Mouse (Mus musculus) forebrain, embryonic 15.5 days (tissue): ENCODE results near the gene Il10rb. TPM values are rescaled to one million over a fixed set of nuclear protein-coding genes. Genes with fewer than 3 reads are reported as not detected.

ENCODE experiments used
- ATAC-seq: fragments of 200-750 bp; cut with Nextera tagmentation; replicated peaks from 2 replicates; pipeline ENCODE4 v1.8.0; 2017; ENCODE audit warnings: mild to moderate bottlenecking, moderate TSS enrichment, moderate library complexity
- H3K27ac ChIP-seq: fragments of 300-500 bp; sonication (generic); replicated peaks from 2 replicates; pipeline ENCODE4 v1.5.1; 2015; ENCODE audit warnings: mild to moderate bottlenecking, inconsistent platforms
- H3K27me3 ChIP-seq: fragments of 300-500 bp; sonication (generic); 2 replicates; pipeline ENCODE4 v1.6.1; 2015; ENCODE audit warnings: inconsistent platforms
- H3K36me3 ChIP-seq: fragments of 300-500 bp; sonication (generic); 2 replicates; pipeline ENCODE4 v1.6.1; 2015; ENCODE audit warnings: mild to moderate bottlenecking, inconsistent platforms
- H3K4me1 ChIP-seq: fragments of 300-500 bp; sonication (generic); 2 replicates; pipeline ENCODE4 v1.6.1; 2015; ENCODE audit warnings: inconsistent platforms
- H3K4me2 ChIP-seq: fragments of 300-500 bp; sonication (generic); replicated peaks from 2 replicates; pipeline ENCODE4 v1.6.1; 2015; ENCODE audit warnings: mild to moderate bottlenecking, inconsistent platforms
- H3K4me3 ChIP-seq: fragments of 300-500 bp; sonication (generic); 2 replicates; pipeline ENCODE4 v1.5.1; 2015; ENCODE audit warnings: mild to moderate bottlenecking, inconsistent platforms
- H3K9ac ChIP-seq: fragments of 300-500 bp; sonication (generic); replicated peaks from 2 replicates; pipeline ENCODE4 v1.6.1; 2015; ENCODE audit warnings: mild to moderate bottlenecking, inconsistent platforms
- H3K9me3 ChIP-seq: fragments of 300-500 bp; sonication (generic); 2 replicates; pipeline ENCODE4 v1.6.1; 2016; ENCODE audit warnings: inconsistent platforms
- WGBS: fragments of 180-500 bp; shearing (Covaris S2); methylation state at CpG from one replicate; pipeline ENCODE4 v1.1.7; 2015; ENCODE audit warnings: mixed read lengths; 5-methylcytosine and 5-hydroxymethylcytosine counted together
- polyA plus RNA-seq: library from polyadenylated mRNA; unstranded; fragments of >200 nt; fragmentation: Nextera tagmentation; extraction: Ambion mirVana; gene quantifications from 2 replicates; pipeline ENCODE4 v1.2.1, GENCODE M21; 2015

Il10rb gene
- polyA plus RNA-seq = 7.7 and 9.6 TPM in 2 replicates

DNA sequence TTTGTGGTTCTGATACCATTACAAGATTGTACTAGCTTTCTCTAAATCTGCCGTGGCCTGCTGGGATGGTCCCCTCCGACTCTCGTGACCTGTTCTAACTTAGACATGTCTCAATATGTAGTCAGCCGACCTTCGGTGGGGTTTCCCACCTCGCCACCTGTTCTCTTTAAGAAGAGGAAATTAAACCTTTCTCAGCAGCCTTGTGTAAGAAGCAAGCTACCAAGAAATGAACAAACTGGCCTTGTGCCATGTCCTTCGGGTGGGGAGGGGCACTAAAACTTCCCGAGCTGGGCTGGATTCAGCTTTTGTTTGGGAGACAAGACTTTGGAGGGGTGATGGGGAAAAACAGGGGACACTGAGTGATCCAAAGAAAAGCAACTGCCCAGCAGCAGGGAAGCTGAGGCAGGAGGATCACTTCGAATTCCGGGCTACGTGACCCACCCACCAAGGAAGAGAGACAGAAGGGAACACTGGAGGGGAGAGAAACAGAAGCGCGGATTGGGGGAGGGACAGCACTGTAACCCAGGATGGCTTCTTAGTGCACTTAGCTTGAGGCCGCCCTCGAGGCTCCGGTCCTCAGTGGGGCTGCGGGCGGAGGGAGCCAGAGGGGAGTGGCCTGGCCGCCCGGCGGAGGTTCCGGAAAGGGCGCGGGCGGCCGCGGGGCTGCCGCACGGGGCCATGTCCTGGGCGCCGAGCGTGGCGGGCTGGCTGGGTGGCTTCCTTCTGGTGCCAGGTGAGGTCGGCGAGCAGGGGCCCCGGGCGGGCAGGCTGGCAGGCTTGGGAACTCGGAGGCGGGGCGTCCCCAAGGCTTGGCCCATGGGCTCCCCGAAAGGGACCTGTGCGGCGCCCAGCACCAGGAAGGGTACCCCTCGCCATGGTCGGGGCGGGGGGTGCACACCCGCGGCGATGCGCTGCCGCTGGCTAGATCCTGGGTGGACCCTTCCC is at the start of gene Il10rb:
Gene Il10rb, plus strand, starts transcription at position 525 of the 945 bp plus-strand sequence.
- 6% methylated on average over 51 of the region's 51 CpGs for WGBS
- Histone ChIP-seq H3K4me3 (peak within 1 kb of the TSS; percentile 50), H3K9me3 (no peaks in the 10 kb centered on the region), H3K9ac (peak within 1 kb of the TSS; percentile 60), H3K4me2 (peak within 1 kb of the TSS; percentile 95), H3K4me1 (peaks cover 11% of the 10 kb centered on the region), H3K27ac (peak within 1 kb of the TSS; percentile 20; the same call in 1 of the 2 replicates), H3K27me3 (no peaks in the 10 kb centered on the region), H3K36me3 (peaks cover 2% of the 10 kb centered on the region; the same call in 1 of the 2 replicates)
- peak; percentile 85 for ATAC-seq

DNA sequence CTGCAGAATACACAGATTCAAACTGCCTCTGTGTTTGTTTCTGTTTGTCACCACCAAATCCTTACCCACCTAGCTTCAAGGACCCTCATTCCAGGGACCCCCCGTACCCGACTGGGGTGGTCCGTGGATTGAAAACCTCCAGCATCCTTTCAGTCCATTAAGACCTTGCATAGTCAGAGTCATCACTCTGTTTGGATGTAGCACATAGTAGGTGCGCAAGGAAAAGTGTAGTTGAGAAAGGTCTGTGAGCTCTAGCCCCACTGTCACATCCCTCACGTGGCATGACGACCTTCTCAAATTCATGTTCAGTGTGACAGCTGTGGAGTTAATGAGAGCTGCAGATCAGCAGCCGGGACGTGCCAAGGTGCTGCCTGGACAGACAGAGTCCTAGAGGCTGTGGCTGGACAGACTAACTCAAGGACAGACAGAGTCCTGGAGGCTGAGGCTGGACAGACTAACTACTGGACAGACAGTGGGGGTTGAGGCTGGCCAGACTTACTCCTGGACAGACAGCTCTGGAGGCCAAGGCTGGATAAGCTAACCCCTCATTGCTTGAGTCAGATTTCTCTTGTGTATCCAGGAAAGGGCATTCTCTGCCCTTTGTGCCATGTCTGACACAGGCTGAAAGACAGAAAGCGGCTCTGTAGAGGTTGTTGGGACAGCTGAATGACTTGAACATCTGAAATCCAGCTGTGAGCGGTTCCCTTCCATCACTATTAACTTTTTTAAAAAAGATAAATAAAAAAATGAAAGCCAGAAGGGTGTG is 49.0 kb upstream of the Il10rb start:
- Histone ChIP-seq H3K4me2 (no peak overlapping the region), H3K9me3 (no peaks in the 10 kb centered on the region), H3K27ac (no peak overlapping the region), H3K27me3 (peaks cover 14% of the 10 kb centered on the region), H3K36me3 (no peaks in the 10 kb centered on the region), H3K4me3 (no peak overlapping the region), H3K9ac (no peak overlapping the region), H3K4me1 (no peaks in the 10 kb centered on the region)
- ATAC-seq = no peak
- WGBS = 74% methylated on average over 10 of the region's 10 CpGs

DNA sequence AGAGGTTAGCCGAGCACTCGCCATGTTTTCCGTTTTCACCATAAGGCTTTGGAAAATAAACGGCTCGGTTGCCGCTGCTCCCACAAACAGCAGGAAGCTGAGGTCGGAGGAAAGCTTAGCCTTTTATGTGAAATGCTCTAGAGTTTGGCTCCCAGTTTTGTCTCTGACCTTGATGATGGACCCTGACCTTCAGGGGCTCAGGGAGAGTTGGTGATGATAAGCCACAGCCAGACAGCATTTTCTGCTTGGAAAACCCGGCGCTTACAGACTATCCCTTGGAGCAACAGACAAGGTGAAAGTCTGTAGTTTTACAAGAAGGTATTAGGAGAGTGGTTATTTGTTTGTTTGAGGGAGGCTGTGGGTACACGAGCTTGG is 48.5 kb upstream of the Il10rb start:
- Histone ChIP-seq H3K4me1 (no peaks in the 10 kb centered on the region), H3K27me3 (peaks cover 12% of the 10 kb centered on the region), H3K9ac (no peak overlapping the region), H3K4me3 (no peak overlapping the region), H3K36me3 (no peaks in the 10 kb centered on the region), H3K9me3 (no peaks in the 10 kb centered on the region), H3K4me2 (no peak overlapping the region), H3K27ac (no peak overlapping the region)
- 61% methylated on average over 10 of the region's 10 CpGs for WGBS
- no peak for ATAC-seq

DNA sequence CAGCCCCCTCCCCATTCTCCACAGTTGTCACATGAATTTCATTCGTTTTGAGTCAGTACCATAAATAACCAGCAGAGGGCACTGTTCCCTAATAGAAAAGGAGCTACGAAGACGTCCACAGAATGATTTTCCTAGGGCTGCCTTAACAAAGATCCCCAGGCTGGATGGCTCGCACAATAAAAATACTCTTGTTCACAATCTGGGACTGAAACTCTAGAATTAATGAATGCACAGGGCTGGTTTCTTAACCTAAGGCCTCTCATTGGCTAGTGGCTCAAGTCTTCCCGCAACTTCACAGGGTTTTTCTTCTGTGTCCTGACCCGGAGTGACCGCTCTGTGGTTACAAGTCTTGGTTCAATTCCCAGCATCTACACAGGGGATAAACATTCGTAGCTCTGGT is 47.4 kb upstream of the Il10rb start:
- H3K36me3 ChIP-seq = no peaks in the 10 kb centered on the region
- no peak overlapping the region for H3K4me3 ChIP-seq
- ATAC-seq = peak; percentile 61
- no peaks in the 10 kb centered on the region for H3K9me3 ChIP-seq
- no peak overlapping the region for H3K4me2 ChIP-seq
- 37% methylated on average over 8 of the region's 8 CpGs for WGBS
- H3K4me1 ChIP-seq = no peaks in the 10 kb centered on the region
- peaks cover 2% of the 10 kb centered on the region; the same call in 1 of the 2 replicates for H3K27me3 ChIP-seq
- no peak overlapping the region for H3K9ac ChIP-seq
- H3K27ac ChIP-seq = no peak overlapping the region

DNA sequence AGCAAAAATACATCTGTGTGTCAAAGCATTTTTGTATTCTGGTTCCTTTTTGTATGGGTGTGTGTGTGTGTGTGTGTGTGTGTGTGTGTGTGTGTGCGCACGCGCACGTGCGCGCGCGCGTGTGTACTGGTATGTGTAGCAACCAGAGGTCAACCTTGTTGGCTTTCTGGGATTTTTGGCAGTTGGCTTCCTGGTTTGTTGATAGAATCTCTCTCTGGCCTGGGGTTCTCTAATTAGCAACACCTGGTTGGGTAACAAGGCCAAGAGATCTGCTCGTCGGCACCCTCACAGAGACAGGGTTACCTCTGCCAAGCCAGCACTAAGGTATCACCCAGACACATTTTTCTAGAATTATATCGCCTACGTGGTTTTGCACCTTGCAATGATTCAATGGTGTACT is 46.4 kb upstream of the Il10rb start:
- Histone ChIP-seq H3K4me1 (no peaks in the 10 kb centered on the region), H3K9me3 (no peaks in the 10 kb centered on the region), H3K9ac (no peak overlapping the region), H3K27me3 (no peaks in the 10 kb centered on the region), H3K27ac (no peak overlapping the region), H3K4me2 (no peak overlapping the region), H3K36me3 (no peaks in the 10 kb centered on the region), H3K4me3 (no peak overlapping the region)
- no peak for ATAC-seq
- 87% methylated on average over 13 of the region's 13 CpGs for WGBS

DNA sequence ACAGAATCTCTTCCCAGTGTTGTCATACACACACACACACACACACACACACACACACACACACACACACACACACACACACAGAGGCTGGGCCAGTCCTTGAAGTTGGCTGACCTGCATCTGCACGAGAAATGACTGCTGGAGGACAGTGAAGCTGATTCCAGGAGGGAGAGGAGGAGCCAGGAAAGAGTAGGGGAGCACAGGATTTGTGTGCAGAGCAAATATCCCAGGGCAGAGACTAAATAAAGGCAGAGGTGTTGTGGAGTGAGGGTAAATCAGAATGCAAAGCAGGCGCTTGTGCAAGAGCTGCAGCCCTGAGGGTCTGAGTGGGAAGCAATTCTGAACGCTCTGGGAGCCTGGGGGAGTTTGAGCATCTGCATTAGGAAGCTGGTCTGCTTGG is 45.8 kb upstream of the Il10rb start:
- ATAC-seq = no peak
- H3K27me3 ChIP-seq = no peaks in the 10 kb centered on the region
- WGBS = 70% methylated on average over 3 of the region's 3 CpGs

DNA sequence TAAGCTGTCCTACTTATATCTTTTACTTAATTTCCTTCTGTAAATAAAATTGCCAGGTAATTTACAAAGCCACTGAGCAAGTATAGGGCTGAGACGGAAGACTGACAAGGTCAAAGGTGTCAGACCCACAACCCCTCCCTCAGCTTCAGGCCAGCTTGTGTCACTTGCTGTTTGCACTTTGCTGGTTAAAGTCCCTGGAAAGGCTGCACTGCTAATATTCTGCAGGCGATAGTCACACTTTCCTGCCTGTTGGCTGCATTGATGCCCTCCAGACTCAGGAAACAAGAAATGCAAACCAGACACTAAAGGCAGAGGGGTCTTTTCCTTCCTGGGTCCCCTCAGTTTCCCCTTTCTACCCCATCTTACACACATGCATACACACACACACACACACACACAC is 44.0 kb upstream of the Il10rb start:
- H3K27ac ChIP-seq = no peak overlapping the region
- WGBS = 74% methylated on average over 2 of the region's 2 CpGs
- H3K36me3 ChIP-seq = no peaks in the 10 kb centered on the region
- no peak overlapping the region for H3K9ac ChIP-seq
- H3K4me1 ChIP-seq = no peaks in the 10 kb centered on the region
- H3K9me3 ChIP-seq = no peaks in the 10 kb centered on the region
- H3K4me3 ChIP-seq = no peak overlapping the region
- no peaks in the 10 kb centered on the region for H3K27me3 ChIP-seq
- no peak overlapping the region for H3K4me2 ChIP-seq
- ATAC-seq = no peak

More for the DNA sequence above, 45.8 kb upstream of the Il10rb start:
- Histone ChIP-seq H3K4me1 (no peaks in the 10 kb centered on the region), H3K9me3 (no peaks in the 10 kb centered on the region), H3K36me3 (no peaks in the 10 kb centered on the region), H3K9ac (no peak overlapping the region), H3K4me3 (no peak overlapping the region), H3K27ac (no peak overlapping the region), H3K4me2 (no peak overlapping the region)

DNA sequence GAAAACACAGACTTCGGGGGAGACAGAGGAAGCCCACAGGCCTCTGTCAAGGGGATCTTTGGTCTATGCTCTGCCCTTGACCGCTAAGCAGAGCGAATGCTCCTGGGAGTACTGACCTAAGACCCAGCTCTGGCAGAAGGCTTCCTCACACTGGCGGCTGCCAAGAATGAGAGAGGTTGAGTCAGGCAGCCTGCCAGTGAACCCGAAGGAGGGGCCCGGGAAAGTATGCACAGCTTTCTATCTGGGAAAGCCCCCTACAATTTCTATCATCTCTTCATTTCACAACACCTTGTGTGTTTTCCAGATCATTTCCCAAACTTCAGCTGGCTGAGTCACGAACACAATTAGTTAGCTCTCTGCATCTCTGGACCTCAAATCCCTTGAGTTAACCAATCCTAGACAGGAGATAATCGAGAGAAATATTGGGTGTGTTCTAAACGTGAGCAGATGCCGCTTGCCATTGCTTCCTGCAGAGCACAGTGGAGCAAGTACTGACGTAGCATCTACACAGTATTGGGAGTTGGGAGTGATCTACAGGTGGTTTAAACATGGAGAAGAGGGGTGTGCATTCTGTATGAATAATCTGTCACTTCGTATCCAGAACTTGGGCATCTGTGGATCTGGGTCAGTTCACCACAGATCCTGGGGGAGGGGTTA is 43.2 kb upstream of the Il10rb start:
- no peak overlapping the region for H3K4me3 ChIP-seq
- ATAC-seq = no peak
- no peak overlapping the region for H3K9ac ChIP-seq
- no peaks in the 10 kb centered on the region for H3K9me3 ChIP-seq
- H3K27me3 ChIP-seq = no peaks in the 10 kb centered on the region
- 60% methylated on average over 12 of the region's 12 CpGs for WGBS
- no peak overlapping the region for H3K4me2 ChIP-seq
- H3K4me1 ChIP-seq = no peaks in the 10 kb centered on the region
- no peaks in the 10 kb centered on the region for H3K36me3 ChIP-seq
- H3K27ac ChIP-seq = no peak overlapping the region

DNA sequence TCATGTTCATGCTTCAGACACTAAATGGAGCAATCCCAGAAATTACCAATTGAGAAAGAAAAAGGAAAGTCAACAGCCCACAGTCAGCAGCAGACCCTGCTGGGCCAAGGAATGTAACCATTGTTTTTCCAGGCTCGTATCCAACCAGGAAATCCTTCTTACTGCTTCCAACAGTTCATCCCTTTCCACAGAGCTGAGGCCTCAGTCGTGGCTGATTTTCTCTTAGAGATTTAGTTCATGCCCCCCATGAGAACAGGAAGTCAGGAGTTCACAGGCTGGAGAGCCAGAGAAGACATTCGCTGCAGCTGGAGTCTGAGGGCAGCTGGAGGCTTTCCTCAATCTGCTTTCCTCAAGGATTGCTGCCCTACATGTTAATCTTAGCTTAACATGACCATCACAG is 42.5 kb upstream of the Il10rb start:
- H3K27me3 ChIP-seq = no peaks in the 10 kb centered on the region
- H3K9me3 ChIP-seq = no peaks in the 10 kb centered on the region
- no peaks in the 10 kb centered on the region for H3K36me3 ChIP-seq
- ATAC-seq = no peak
- no peak overlapping the region for H3K9ac ChIP-seq
- no peaks in the 10 kb centered on the region for H3K4me1 ChIP-seq
- WGBS = 45% methylated on average over 3 of the region's 3 CpGs
- no peak overlapping the region for H3K27ac ChIP-seq
- no peak overlapping the region for H3K4me3 ChIP-seq
- no peak overlapping the region for H3K4me2 ChIP-seq

DNA sequence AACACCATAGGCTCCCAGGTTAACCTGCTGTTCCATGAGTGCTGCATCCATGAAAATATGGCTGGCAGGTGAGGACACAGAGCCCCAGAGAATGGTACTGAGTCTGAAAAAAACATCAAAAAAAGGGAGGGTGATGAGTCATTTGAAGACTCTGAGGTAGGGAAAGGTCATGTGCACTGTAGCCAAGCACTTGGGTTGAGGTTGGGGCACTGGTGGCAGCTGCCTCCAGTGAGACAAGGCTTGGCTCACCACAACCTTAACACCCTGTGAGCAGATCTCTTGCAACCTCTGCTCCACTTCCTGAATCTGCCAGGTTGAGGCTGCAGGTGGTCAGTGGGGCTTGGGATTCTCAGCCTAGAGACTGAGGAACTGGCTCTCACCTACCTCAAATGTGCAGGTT is 39.4 kb upstream of the Il10rb start:
- no peak for ATAC-seq
- Histone ChIP-seq H3K4me3 (no peak overlapping the region), H3K9ac (no peak overlapping the region), H3K9me3 (no peaks in the 10 kb centered on the region), H3K36me3 (no peaks in the 10 kb centered on the region), H3K4me2 (no peak overlapping the region), H3K27me3 (no peaks in the 10 kb centered on the region), H3K27ac (no peak overlapping the region), H3K4me1 (no peaks in the 10 kb centered on the region)

DNA sequence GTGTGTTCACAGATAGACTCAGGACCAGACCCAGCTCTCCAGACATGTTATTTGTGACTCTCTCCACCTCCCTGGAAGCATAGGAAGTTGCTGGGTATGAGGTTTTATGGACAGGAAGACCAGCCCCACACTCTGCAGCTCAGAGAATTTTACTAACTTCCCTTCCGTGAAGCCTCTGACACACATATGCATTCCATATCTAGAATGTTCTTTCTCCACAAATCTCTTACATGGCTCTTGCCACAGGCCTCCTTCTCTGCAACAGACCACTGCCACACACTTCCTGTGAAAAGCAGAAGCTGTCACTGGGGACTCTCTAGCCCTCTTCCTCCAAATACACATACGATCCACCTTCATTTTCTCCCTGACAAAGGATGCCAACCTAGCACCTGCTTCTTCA is 38.9 kb upstream of the Il10rb start:
- no peaks in the 10 kb centered on the region for H3K36me3 ChIP-seq
- H3K4me3 ChIP-seq = no peak overlapping the region
- H3K27ac ChIP-seq = no peak overlapping the region
- 96% methylated on average over 2 of the region's 2 CpGs for WGBS
- no peaks in the 10 kb centered on the region for H3K27me3 ChIP-seq
- ATAC-seq = no peak
- no peaks in the 10 kb centered on the region for H3K9me3 ChIP-seq
- no peak overlapping the region for H3K4me2 ChIP-seq
- no peak overlapping the region for H3K9ac ChIP-seq
- H3K4me1 ChIP-seq = no peaks in the 10 kb centered on the region
